Mouse (Mus musculus): ENCODE results near the gene Fastkd5.
"Not testable (repeated sequence)": the region's sequence is repeated elsewhere in the genome, so short reads cannot be mapped to it uniquely, and the experiment has no call there.

- not testable (repeated sequence) for TF ChIP-seq CTCF, EP300 (IDR thresholded peaks at IDR 0.05; ENCODE audit: low read depth)
Observed at GRCm38 (mm10) chr2:130649028-130649427, 19.2 kb upstream of the Fastkd5 start.
